Mouse (Mus musculus) erythroblast, embryonic 14.5 days (primary cell): ENCODE results near the gene Trmt10a. TPM values are rescaled to one million over a fixed set of nuclear protein-coding genes. Genes with fewer than 3 reads are reported as not detected.

Experiments used
- H3K27me3 ChIP-seq: 2 replicates; pipeline ENCODE4 v1.6.1; 2012; ENCODE audit warnings: inconsistent platforms; ENCODE audit not compliant: control insufficient read depth
- H3K36me3 ChIP-seq: 2 replicates; pipeline ENCODE4 v1.6.1; 2012; ENCODE audit warnings: mild to moderate bottlenecking, inconsistent platforms; ENCODE audit not compliant: control insufficient read depth
- H3K4me1 ChIP-seq: 2 replicates; pipeline ENCODE4 v1.6.1; 2012; ENCODE audit warnings: inconsistent platforms; ENCODE audit not compliant: control insufficient read depth
- H3K4me3 ChIP-seq: replicated peaks from 2 replicates; pipeline ENCODE3; 2012; ENCODE audit warnings: moderate library complexity, mild to moderate bottlenecking, inconsistent platforms
- H3K9me3 ChIP-seq: 2 replicates; pipeline ENCODE4 v1.6.1; 2012; ENCODE audit warnings: low read length, inconsistent platforms, mixed read lengths; ENCODE audit not compliant: control insufficient read depth
- GATA1 ChIP-seq: IDR thresholded peaks from 2 replicates; pipeline ENCODE4 v1.6.1; 2012; ENCODE audit warnings: low read length, inconsistent platforms, mixed read lengths
- TAL1 ChIP-seq: IDR thresholded peaks from 3 replicates; pipeline ENCODE4 v1.6.1; 2012; ENCODE audit warnings: low read length, inconsistent platforms, mixed read lengths
- polyA plus RNA-seq: library from polyadenylated mRNA; stranded (reverse); fragments of >175 nt; gene quantifications from 2 replicates; pipeline ENCODE4 v1.2.3, GENCODE M21; 2012

Gene Trmt10a
- polyA plus RNA-seq, 1 experiment = 0.54 TPM

DNA sequence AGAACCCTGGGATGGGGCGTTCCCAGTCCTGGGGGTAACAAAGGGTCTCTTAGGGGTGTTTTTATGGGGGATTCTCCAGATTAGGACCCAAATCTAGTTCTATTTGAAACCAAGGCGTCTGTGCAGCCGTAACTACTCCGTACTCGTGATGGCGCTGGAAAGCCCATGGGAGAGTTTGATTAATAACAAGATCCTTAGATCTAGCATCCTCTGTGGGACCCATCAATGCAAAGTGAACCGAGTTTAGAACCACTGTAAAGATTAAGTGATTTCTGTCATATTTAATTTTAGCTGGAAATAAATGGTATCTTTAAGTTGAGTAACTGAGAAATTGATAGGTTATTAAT lies 55.4 kb downstream of the Trmt10a start:
- H3K4me1 ChIP-seq = no peaks in the 10 kb centered on the region
- H3K36me3 ChIP-seq = no peaks in the 10 kb centered on the region
- no peak overlapping the region for H3K4me3 ChIP-seq
- H3K27me3 ChIP-seq = no peaks in the 10 kb centered on the region
- TF ChIP-seq GATA1 (no peak), TAL1 (no peak)
- no peaks in the 10 kb centered on the region for H3K9me3 ChIP-seq

GRCm38 (mm10) chr3:138208821-138209220 lies 65.6 kb downstream of the Trmt10a start:
- H3K4me3 ChIP-seq = no peak overlapping the region
- TF ChIP-seq TAL1 (no peak), GATA1 (no peak)
- H3K27me3 ChIP-seq = no peaks in the 10 kb centered on the region
- no peaks in the 10 kb centered on the region for H3K36me3 ChIP-seq
- H3K4me1 ChIP-seq = no peaks in the 10 kb centered on the region
- no peaks in the 10 kb centered on the region for H3K9me3 ChIP-seq

Other genes with a start within 250 kb of the Trmt10a start
- gene Lamtor3, start 224.9 kb upstream of the Trmt10a start, polyA plus RNA-seq = 1.8 and 2.7 TPM in 2 replicates
- 0.18 and 0.29 TPM in 2 replicates for gene Dapp1, start 161.9 kb upstream of the Trmt10a start, polyA plus RNA-seq
- gene 1110002E22Rik, start 78.4 kb upstream of the Trmt10a start, polyA plus RNA-seq = not detected in 2 replicates
- gene Gm5105, start 76.1 kb upstream of the Trmt10a start, polyA plus RNA-seq = not detected in 2 replicates
- 0.02 and 0.04 TPM in 2 replicates for gene Mttp, start 1.5 kb downstream of the Trmt10a start, polyA plus RNA-seq
- not detected in 2 replicates for gene 4930579F01Rik, start 50.4 kb downstream of the Trmt10a start, polyA plus RNA-seq
- not detected in 2 replicates for gene Adh7, start 74.3 kb downstream of the Trmt10a start, polyA plus RNA-seq
- gene Adh1, start 117.5 kb downstream of the Trmt10a start, polyA plus RNA-seq = not detected in 2 replicates
- gene Adh6a, start 169.8 kb downstream of the Trmt10a start, polyA plus RNA-seq = not detected in 2 replicates
- not detected in 2 replicates for gene Adh6b, start 198.3 kb downstream of the Trmt10a start, polyA plus RNA-seq